Mouse (Mus musculus): ENCODE measurements around the gene Cckbr. TPM values are rescaled to one million over a fixed set of nuclear protein-coding genes. Genes with fewer than 3 reads are reported as not detected.
"Not testable (repeated sequence)": the region's sequence is repeated elsewhere in the genome, so short reads cannot be mapped to it uniquely, and the experiment has no call there.

The Cckbr gene
- polyA plus RNA-seq, 1 experiment, result not detected

- TF ChIP-seq GATA1 (IDR thresholded peaks at IDR 0.05; ENCODE audit: borderline replicate concordance, low read length) (no peak), FLI1 (IDR thresholded peaks at IDR 0.05; ENCODE audit: low read length) (no peak)
- Histone ChIP-seq H3K4me3 (replicated peaks) (no peak within 1 kb of the TSS), H3K4me1 (peaks cover 9% of the 10 kb centered on the region), H3K36me3 (replicated peaks; ENCODE audit: low read length) (no peaks in the 10 kb centered on the region), H3K9me3 (no peaks in the 10 kb centered on the region; the same call in 1 of the 2 replicates), H3K27me3 (replicated peaks) (peaks cover 42% of the 10 kb centered on the region)
These were observed 21.3 kb upstream of the Cckbr start, which contains the start of gene Cnga4 for GRCm38 (mm10) chr7:105404268-105404667. Cnga4 (plus strand) TSS chr7:105404568.

DNA sequence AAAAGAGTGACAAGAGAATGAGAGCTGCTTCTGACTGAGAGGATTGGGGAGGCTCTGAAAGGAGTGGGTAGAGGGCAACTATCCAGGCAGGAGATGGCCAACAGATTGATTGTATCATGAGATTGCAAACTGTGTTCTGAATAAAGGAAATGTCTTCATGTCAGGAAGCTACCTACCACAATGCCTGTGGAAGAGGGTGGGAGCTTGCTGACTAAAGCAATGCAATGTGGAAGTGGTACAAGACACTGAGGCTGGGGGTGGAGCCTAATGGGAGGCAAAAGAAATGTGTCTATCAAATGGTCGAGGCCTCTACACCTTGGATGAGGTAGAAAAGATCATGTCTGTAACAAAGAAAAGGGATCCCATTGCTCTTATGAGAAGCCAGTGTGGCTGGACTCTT, 19.2 kb upstream of the Cckbr start:
- Histone ChIP-seq H3K9me3 (no peaks in the 10 kb centered on the region; the same call in 1 of the 2 replicates), H3K36me3 (replicated peaks; ENCODE audit: low read length) (no peaks in the 10 kb centered on the region), H3K4me3 (replicated peaks) (no peak overlapping the region), H3K27me3 (replicated peaks) (peaks cover 47% of the 10 kb centered on the region), H3K4me1 (no peaks in the 10 kb centered on the region)
- no peak for TF ChIP-seq FLI1 (IDR thresholded peaks at IDR 0.05; ENCODE audit: low read length)
- TF ChIP-seq GATA1 (IDR thresholded peaks at IDR 0.05; ENCODE audit: borderline replicate concordance, low read length), result no peak

DNA sequence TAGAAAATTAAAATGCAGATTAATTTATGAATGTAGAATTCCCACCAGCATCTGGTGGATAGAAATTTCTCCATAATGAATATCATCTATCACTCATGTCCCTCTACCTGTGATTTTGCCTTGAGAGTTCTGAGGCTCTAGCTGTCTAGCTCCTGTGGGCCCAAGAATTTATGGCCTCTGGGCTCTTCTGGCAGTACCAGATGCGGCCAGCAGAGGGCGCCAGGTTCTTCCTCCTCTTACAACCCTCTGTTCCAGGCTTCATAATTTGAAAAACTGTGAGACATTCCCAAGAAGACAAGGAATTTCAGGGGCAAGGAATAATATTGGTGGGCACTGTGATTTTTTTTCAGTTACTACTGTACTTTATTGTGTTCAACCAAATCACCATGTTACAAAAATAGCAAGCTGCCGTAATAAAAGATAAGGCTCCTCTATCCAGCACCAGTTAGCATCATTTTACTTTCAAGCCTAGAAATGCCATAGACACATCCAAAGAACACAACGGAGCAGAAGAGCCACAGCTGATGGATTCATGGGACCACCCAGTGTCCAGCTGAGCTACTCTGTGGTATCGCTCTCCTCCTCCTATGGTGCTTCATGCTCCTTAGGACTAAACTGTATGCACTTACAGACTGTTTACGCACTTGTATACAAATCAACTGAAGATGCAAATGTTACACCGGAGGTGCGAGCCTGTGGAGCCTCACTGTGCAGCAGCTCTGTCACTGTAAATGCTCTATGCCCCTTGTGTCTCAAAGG, 13.5 kb upstream of the Cckbr start:
- H3K36me3 ChIP-seq (replicated peaks; ENCODE audit: low read length); H3K9me3 ChIP-seq; H3K4me3 ChIP-seq (replicated peaks); H3K4me1 ChIP-seq: not testable (repeated sequence)
- peaks cover 27% of the 10 kb centered on the region for H3K27me3 ChIP-seq (replicated peaks)

GRCm38 (mm10) chr7:105414385-105414784, 11.1 kb upstream of the Cckbr start:
- H3K27me3 ChIP-seq (replicated peaks), result peaks cover 16% of the 10 kb centered on the region
- TF ChIP-seq FLI1 (IDR thresholded peaks at IDR 0.05; ENCODE audit: low read length), result no peak
- no peak for TF ChIP-seq GATA1 (IDR thresholded peaks at IDR 0.05; ENCODE audit: borderline replicate concordance, low read length)
- no peaks in the 10 kb centered on the region for H3K4me1 ChIP-seq
- H3K9me3 ChIP-seq, result no peaks in the 10 kb centered on the region
- H3K4me3 ChIP-seq (replicated peaks), result no peak overlapping the region
- H3K36me3 ChIP-seq (replicated peaks; ENCODE audit: low read length), result no peaks in the 10 kb centered on the region

DNA sequence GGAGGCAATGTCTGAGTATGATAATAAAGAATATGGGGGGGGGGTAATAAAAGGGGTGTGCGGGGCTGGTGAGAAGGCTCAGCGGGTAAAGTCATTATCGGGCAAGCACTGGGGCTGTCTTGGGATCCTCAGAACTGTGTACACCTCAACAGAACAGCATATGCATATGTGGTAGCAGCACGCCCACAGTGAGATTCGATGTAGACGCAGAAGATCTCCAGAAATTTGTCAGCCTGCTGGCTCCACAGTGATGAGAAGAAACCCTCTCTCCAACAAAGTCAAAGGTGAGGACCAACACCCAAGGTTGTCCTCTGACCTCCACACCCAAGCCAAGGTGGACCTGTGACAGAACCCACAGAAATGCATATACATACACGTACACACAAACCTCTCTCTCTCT, 9.0 kb upstream of the Cckbr start:
- H3K4me1 ChIP-seq, result no peaks in the 10 kb centered on the region
- H3K36me3 ChIP-seq (replicated peaks; ENCODE audit: low read length), result no peaks in the 10 kb centered on the region
- H3K4me3 ChIP-seq (replicated peaks), result no peak overlapping the region
- peaks cover 14% of the 10 kb centered on the region for H3K27me3 ChIP-seq (replicated peaks)
- no peaks in the 10 kb centered on the region for H3K9me3 ChIP-seq
- TF ChIP-seq FLI1 (IDR thresholded peaks at IDR 0.05; ENCODE audit: low read length) (no peak), GATA1 (IDR thresholded peaks at IDR 0.05; ENCODE audit: borderline replicate concordance, low read length) (no peak)

DNA sequence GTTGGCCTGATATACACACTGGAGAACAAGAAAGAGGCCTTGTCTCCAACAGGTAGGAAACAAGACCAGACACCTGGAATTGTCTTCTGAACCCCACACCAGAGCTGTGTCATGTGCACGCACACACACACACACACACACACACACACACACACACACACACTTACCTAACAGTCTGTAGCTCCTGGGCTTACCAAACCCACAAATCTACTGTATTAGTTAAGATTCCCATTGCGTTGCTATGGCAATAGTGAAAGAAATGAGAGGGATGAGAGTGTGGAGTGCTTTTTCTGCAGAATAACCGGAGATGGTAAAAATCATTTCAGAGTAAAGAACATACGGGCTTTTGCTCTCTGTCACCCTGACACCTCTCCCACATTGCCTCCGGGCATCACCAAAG, 7.4 kb upstream of the Cckbr start:
- Histone ChIP-seq H3K27me3 (replicated peaks) (peaks cover 14% of the 10 kb centered on the region), H3K4me3 (replicated peaks) (no peak overlapping the region), H3K9me3 (no peaks in the 10 kb centered on the region), H3K36me3 (replicated peaks; ENCODE audit: low read length) (no peaks in the 10 kb centered on the region), H3K4me1 (no peaks in the 10 kb centered on the region)
- no peak for TF ChIP-seq GATA1 (IDR thresholded peaks at IDR 0.05; ENCODE audit: borderline replicate concordance, low read length)
- no peak for TF ChIP-seq FLI1 (IDR thresholded peaks at IDR 0.05; ENCODE audit: low read length)

DNA sequence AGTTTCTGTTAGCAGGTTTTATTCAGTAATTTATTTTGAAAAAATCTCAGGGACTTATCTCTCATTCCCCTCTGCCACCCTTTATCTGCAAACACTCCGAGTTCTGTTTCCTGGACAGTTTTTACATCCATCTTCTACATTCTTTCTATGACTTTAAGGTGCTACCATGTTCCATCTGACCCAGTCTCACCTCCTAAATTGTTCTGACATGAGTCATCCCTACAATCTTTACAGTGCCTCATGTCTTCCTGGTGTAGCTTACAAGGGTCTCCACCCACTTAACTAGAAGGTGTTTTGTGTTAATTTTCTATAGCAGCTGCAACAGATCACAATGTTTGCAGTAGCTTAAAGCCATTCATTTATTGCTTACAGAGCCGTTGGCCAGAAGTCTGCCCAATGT, 4.6 kb upstream of the Cckbr start:
- Histone ChIP-seq H3K4me3 (replicated peaks) (no peak overlapping the region), H3K4me1 (no peaks in the 10 kb centered on the region), H3K36me3 (replicated peaks; ENCODE audit: low read length) (no peaks in the 10 kb centered on the region), H3K9me3 (peaks cover 5% of the 10 kb centered on the region; the same call in 1 of the 2 replicates), H3K27me3 (replicated peaks) (peaks cover 34% of the 10 kb centered on the region)
- TF ChIP-seq GATA1 (IDR thresholded peaks at IDR 0.05; ENCODE audit: borderline replicate concordance, low read length), result no peak
- TF ChIP-seq FLI1 (IDR thresholded peaks at IDR 0.05; ENCODE audit: low read length), result no peak

DNA sequence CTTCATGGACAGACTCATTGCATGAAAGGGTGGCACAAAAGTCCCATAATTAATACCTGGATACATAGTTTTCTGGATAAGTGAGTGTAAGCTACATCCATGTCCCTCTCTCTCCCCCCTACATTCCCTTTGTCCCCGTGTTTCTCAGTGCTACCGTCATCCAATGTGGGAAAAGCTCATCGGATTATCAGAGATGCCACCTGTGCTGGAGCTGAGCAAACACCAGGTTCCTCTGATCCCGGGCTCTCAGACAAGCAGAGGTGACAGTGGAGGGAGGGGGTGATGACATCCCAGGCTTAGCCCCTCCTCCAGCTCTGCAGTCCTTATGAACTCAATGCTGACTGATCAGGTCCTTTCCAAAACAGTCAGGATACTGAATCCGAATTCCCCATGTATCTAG, 1.2 kb upstream of the Cckbr start:
- peaks cover 6% of the 10 kb centered on the region; the same call in 1 of the 2 replicates for H3K9me3 ChIP-seq
- peaks cover 50% of the 10 kb centered on the region for H3K27me3 ChIP-seq (replicated peaks)
- no peaks in the 10 kb centered on the region for H3K36me3 ChIP-seq (replicated peaks; ENCODE audit: low read length)
- TF ChIP-seq GATA1 (IDR thresholded peaks at IDR 0.05; ENCODE audit: borderline replicate concordance, low read length), result no peak
- no peak for TF ChIP-seq FLI1 (IDR thresholded peaks at IDR 0.05; ENCODE audit: low read length)
- no peak overlapping the region for H3K4me3 ChIP-seq (replicated peaks)
- H3K4me1 ChIP-seq, result no peaks in the 10 kb centered on the region

DNA sequence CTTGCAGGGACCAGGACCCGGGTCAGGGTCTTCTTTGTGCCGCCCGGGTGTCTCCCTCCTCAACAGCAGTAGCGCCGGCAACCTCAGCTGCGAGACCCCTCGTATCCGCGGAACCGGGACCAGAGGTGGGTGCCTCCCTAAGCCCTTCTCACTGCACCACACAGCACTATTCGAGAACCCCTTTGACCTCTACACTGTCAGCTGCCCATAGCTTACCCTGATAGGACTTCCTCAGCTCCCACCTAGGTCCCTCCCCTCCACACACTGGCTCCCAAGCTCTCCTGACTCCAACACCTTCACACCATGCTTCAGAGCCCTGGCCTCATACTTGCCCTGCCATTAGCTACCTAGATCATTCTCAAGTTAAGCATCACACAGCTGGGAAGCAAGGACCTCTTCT, 520 bp downstream of the Cckbr start:
- H3K4me3 ChIP-seq (replicated peaks), result no peak overlapping the region
- peaks cover 53% of the 10 kb centered on the region for H3K27me3 ChIP-seq (replicated peaks)
- no peak for TF ChIP-seq FLI1 (IDR thresholded peaks at IDR 0.05; ENCODE audit: low read length)
- no peak for TF ChIP-seq GATA1 (IDR thresholded peaks at IDR 0.05; ENCODE audit: borderline replicate concordance, low read length)
- peaks cover 6% of the 10 kb centered on the region; the same call in 1 of the 2 replicates for H3K9me3 ChIP-seq
- H3K4me1 ChIP-seq, result no peaks in the 10 kb centered on the region
- H3K36me3 ChIP-seq (replicated peaks; ENCODE audit: low read length), result no peaks in the 10 kb centered on the region

DNA sequence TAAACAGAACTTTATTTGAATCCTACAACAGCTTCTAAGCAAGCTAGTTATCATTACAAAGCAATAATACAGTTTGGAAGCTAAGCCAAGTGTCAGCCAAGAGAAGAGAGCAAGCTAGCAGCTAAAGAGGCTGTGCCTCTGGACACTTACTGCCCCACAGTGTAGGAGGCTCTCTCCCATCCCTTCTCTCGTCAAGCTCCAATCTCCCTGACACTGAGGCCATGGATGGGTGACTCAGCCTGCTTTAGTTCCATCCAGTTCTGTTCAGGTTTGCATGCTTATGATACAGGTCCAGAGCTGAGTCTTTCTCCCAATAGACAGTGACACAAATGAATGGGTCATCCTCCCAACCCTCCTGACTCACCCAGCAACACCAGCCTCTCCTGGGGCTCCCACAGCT, 6.5 kb downstream of the Cckbr start:
- Histone ChIP-seq H3K27me3 (replicated peaks) (peaks cover 25% of the 10 kb centered on the region), H3K4me1 (no peaks in the 10 kb centered on the region)
- TF ChIP-seq FLI1 (IDR thresholded peaks at IDR 0.05; ENCODE audit: low read length), result no peak
- no peak for TF ChIP-seq GATA1 (IDR thresholded peaks at IDR 0.05; ENCODE audit: borderline replicate concordance, low read length)

More for the DNA sequence above, 6.5 kb downstream of the Cckbr start:
- H3K9me3 ChIP-seq, result peaks cover 20% of the 10 kb centered on the region
- no peak overlapping the region for H3K4me3 ChIP-seq (replicated peaks)
- no peaks in the 10 kb centered on the region for H3K36me3 ChIP-seq (replicated peaks; ENCODE audit: low read length)
